18 mouse cellular contexts compared by ENCODE assay signal in the genomic region with DNA sequence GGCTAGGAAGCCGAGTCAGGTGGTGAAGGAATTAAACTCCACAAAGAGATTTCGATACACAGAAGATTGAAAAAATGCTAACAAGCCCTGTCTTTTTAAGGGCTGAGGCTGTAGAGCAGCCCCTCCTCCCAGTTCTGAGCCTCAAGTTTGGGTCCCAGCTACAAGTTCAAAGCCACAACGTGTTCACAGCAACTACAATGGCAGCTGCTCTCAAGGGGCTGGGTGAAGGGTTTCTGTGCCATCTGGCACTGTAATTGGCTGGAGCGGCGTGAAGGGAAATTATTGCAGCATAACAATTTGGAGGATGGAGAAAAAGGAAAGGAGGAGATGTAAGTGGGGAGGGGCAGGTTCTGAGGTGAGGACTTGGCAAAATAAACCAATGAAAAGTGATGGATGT.
DNase-seq lines count a peak whose midpoint lies in the region; ATAC-seq lines count a peak whose summit lies in the region.
"Had no signal": no experiment of that assay in that cellular context is flagged by ENCODE, and none has a peak within 500 bp of the region (broad histone marks: within the 10 kb centered on the region; RNA-seq: fewer than 3 reads in every experiment).

No protein-coding gene starts in this region.

- peaks cover 59% of the 10 kb centered on the region for H3K27me3 ChIP-seq in hindbrain, embryonic 10.5 days (ENCODE audit: insufficient read depth, poor library complexity, severe bottlenecking)
- peaks cover 4% of the 10 kb centered on the region; the same call in 1 of the 2 replicates for H3K27me3 ChIP-seq in hindbrain, embryonic 16.5 days (replicated peaks; ENCODE audit: control insufficient read depth, insufficient read depth, low read length)
- peaks cover 34% of the 10 kb centered on the region for H3K27me3 ChIP-seq in forebrain, embryonic 11.5 days (ENCODE audit: control insufficient read depth, insufficient read depth, low read length)
- 0 out of 2 replicates have a peak, but pooled peaks cover 7% of the 10 kb centered on the region for H3K27me3 ChIP-seq in hindbrain, embryonic 12.5 days
- no peaks in the 10 kb centered on the region for H3K27me3 ChIP-seq in midbrain, embryonic 16.5 days (ENCODE audit: control insufficient read depth, insufficient read depth, low read depth, low read length)

- H3K27ac ChIP-seq in hindbrain, embryonic 10.5 days, result peak overlapping the region; percentile 81
- no peak overlapping the region for H3K27ac ChIP-seq in hindbrain, embryonic 16.5 days (ENCODE audit: low read depth, low read length)
- peak overlapping the region; percentile 93 for H3K27ac ChIP-seq in forebrain, embryonic 11.5 days (ENCODE audit: low read depth, low read length)
- H3K27ac ChIP-seq in hindbrain, embryonic 12.5 days, result peak overlapping the region; percentile 80
- H3K27ac ChIP-seq in midbrain, embryonic 16.5 days (ENCODE audit: low read length), result no peak overlapping the region
- H3K27ac ChIP-seq: embryonic facial prominence, embryonic 12.5 days; limb, embryonic 13.5 days had no signal

- H3K4me3 ChIP-seq in hindbrain, embryonic 10.5 days, result no peak overlapping the region
- no peak overlapping the region for H3K4me3 ChIP-seq in hindbrain, embryonic 16.5 days (ENCODE audit: low read length)
- H3K4me3 ChIP-seq in forebrain, embryonic 11.5 days (ENCODE audit: low read depth, low read length), result no peak overlapping the region
- no peak overlapping the region for H3K4me3 ChIP-seq in hindbrain, embryonic 12.5 days
- H3K4me3 ChIP-seq in midbrain, embryonic 16.5 days (ENCODE audit: low read depth, low read length), result no peak overlapping the region
- H3K4me3 ChIP-seq: embryonic facial prominence, embryonic 12.5 days; hindbrain, embryonic 15.5 days; limb, embryonic 13.5 days had no signal

- WGBS in hindbrain, embryonic 10.5 days, result 72% methylated on average over 5 of the region's 5 CpGs
- 22% methylated on average over 5 of the region's 5 CpGs for WGBS in hindbrain, embryonic 16.5 days
- 31% methylated on average over 5 of the region's 5 CpGs for WGBS in forebrain, embryonic 11.5 days
- 38% methylated on average over 5 of the region's 5 CpGs for WGBS in hindbrain, embryonic 12.5 days
- WGBS in midbrain, embryonic 16.5 days, result 29% methylated on average over 5 of the region's 5 CpGs

- no peak for ATAC-seq in hindbrain, embryonic 16.5 days
- peak; percentile 27 for ATAC-seq in forebrain, embryonic 11.5 days (replicated peaks; ENCODE audit: low FRiP score)
- ATAC-seq in hindbrain, embryonic 12.5 days (ENCODE audit: low FRiP score), result 0 out of 2 replicates have a peak, but pooled peaks have one; percentile 30
- ATAC-seq in midbrain, embryonic 16.5 days, result no peak
- ATAC-seq in CD4-positive, CD25-positive, alpha-beta regulatory T cell, adult 4 months, result no peak

- peaks cover 26% of the 10 kb centered on the region for H3K4me1 ChIP-seq in hindbrain, embryonic 10.5 days (replicated peaks)
- peaks cover 5% of the 10 kb centered on the region for H3K4me1 ChIP-seq in hindbrain, embryonic 16.5 days (ENCODE audit: control insufficient read depth, insufficient read depth, low read depth, low read length)
- H3K4me1 ChIP-seq in forebrain, embryonic 11.5 days (replicated peaks; ENCODE audit: control insufficient read depth, insufficient read depth, low read length), result peaks cover 16% of the 10 kb centered on the region
- peaks cover 20% of the 10 kb centered on the region for H3K4me1 ChIP-seq in hindbrain, embryonic 12.5 days
- H3K4me1 ChIP-seq in midbrain, embryonic 16.5 days (ENCODE audit: control insufficient read depth, insufficient read depth, low read length), result peaks cover 20% of the 10 kb centered on the region

- no peaks in the 10 kb centered on the region for H3K36me3 ChIP-seq in hindbrain, embryonic 10.5 days
- no peaks in the 10 kb centered on the region for H3K36me3 ChIP-seq in hindbrain, embryonic 16.5 days (ENCODE audit: control insufficient read depth, insufficient read depth, low read length)
- H3K36me3 ChIP-seq in forebrain, embryonic 11.5 days (ENCODE audit: control insufficient read depth, insufficient read depth, low read length), result no peaks in the 10 kb centered on the region
- H3K36me3 ChIP-seq in hindbrain, embryonic 12.5 days, result no peaks in the 10 kb centered on the region
- no peaks in the 10 kb centered on the region for H3K36me3 ChIP-seq in midbrain, embryonic 16.5 days (ENCODE audit: control insufficient read depth, insufficient read depth, low read length)
- H3K36me3 ChIP-seq: embryonic facial prominence, embryonic 12.5 days; hindbrain, embryonic 15.5 days; limb, embryonic 13.5 days had no signal

- DNase-seq in hindbrain, embryonic 10.5 days (ENCODE audit: low spot score), result no peak
- DNase-seq in forebrain, embryonic 11.5 days (ENCODE audit: low spot score), result peak; percentile 64
- DNase-seq in urinary bladder, adult 2 months (ENCODE audit: low spot score), result no peak
- DNase-seq in cerebellum, adult 9-11 months, result no peak
- DNase-seq: adrenal gland, postnatal 10 days; cerebellum, adult 18-20 months; heart, adult 18-20 months; kidney, adult 11 months; kidney, postnatal 10 days; lung, postnatal 10 days; thymus, postnatal 4 days had no signal

- H3K9me3 ChIP-seq in hindbrain, embryonic 10.5 days, result 0 out of 2 replicates have a peak, but pooled peaks cover 4% of the 10 kb centered on the region
- no peaks in the 10 kb centered on the region for H3K9me3 ChIP-seq in hindbrain, embryonic 16.5 days (ENCODE audit: control insufficient read depth, low read length)
- no peaks in the 10 kb centered on the region for H3K9me3 ChIP-seq in forebrain, embryonic 11.5 days (ENCODE audit: control insufficient read depth, low read length)
- no peaks in the 10 kb centered on the region for H3K9me3 ChIP-seq in hindbrain, embryonic 12.5 days (replicated peaks)
- H3K9me3 ChIP-seq in midbrain, embryonic 16.5 days (replicated peaks; ENCODE audit: control insufficient read depth, low read length, poor library complexity, severe bottlenecking), result no peaks in the 10 kb centered on the region
- H3K9me3 ChIP-seq: embryonic facial prominence, embryonic 12.5 days; hindbrain, embryonic 15.5 days; limb, embryonic 13.5 days had no signal

- no peak overlapping the region for H3K9ac ChIP-seq in hindbrain, embryonic 16.5 days (ENCODE audit: low read depth, low read length)
- no peak overlapping the region; the same call in 1 of the 2 replicates for H3K9ac ChIP-seq in forebrain, embryonic 11.5 days (ENCODE audit: low read length)
- no peak overlapping the region for H3K9ac ChIP-seq in hindbrain, embryonic 12.5 days
- H3K9ac ChIP-seq in midbrain, embryonic 16.5 days (ENCODE audit: low read depth, low read length), result no peak overlapping the region
- H3K9ac ChIP-seq: embryonic facial prominence, embryonic 12.5 days; hindbrain, embryonic 15.5 days; limb, embryonic 13.5 days had no signal

- H3K4me2 ChIP-seq in hindbrain, embryonic 16.5 days (ENCODE audit: low read length), result no peak overlapping the region
- peak overlapping the region; percentile 5; the same call in 1 of the 2 replicates for H3K4me2 ChIP-seq in forebrain, embryonic 11.5 days (ENCODE audit: low read depth, low read length, severe bottlenecking)
- H3K4me2 ChIP-seq in hindbrain, embryonic 12.5 days (replicated peaks), result no peak overlapping the region
- peak overlapping the region; percentile 69; the same call in 1 of the 2 replicates for H3K4me2 ChIP-seq in midbrain, embryonic 16.5 days (ENCODE audit: low read length)
- H3K4me2 ChIP-seq: limb, embryonic 13.5 days had no signal

Comparison
In these comparisons a context has a peak if more than half of its experiments do, and no peak if none do; other contexts are left out.
1. H3K27ac ChIP-seq: peak in hindbrain, embryonic 10.5 days (single experiment), forebrain, embryonic 11.5 days (single experiment) and hindbrain, embryonic 12.5 days (single experiment); none in hindbrain, embryonic 16.5 days (single experiment) and midbrain, embryonic 16.5 days (single experiment).
2. ATAC-seq: peak in forebrain, embryonic 11.5 days (single experiment) and hindbrain, embryonic 12.5 days (single experiment); none in hindbrain, embryonic 16.5 days (single experiment), midbrain, embryonic 16.5 days (single experiment) and CD4-positive, CD25-positive, alpha-beta regulatory T cell, adult 4 months (single experiment).
3. H3K4me2 ChIP-seq: peak in forebrain, embryonic 11.5 days (single experiment) and midbrain, embryonic 16.5 days (single experiment); none in hindbrain, embryonic 16.5 days (single experiment) and hindbrain, embryonic 12.5 days (single experiment).